Mouse (Mus musculus) midbrain, embryonic 16.5 days (tissue): ENCODE measurements at regions not wholly inside any gene's neighbourhood (a gene's known extent, or its start where the extent isn't known, plus 50 kb on each side); places are given as distances from the start of the nearest gene placed in this dataset.

Experiments
- ATAC-seq: fragments of 200-750 bp; cut with Nextera tagmentation; 2 replicates; pipeline ENCODE4 v1.8.0; 2017; ENCODE audit warnings: moderate TSS enrichment
- H3K27ac ChIP-seq: fragments of 300-500 bp; sonication (generic); 2 replicates; pipeline ENCODE4 v1.5.1; 2014; ENCODE audit warnings: mild to moderate bottlenecking, low read length, mixed read lengths
- H3K27me3 ChIP-seq: fragments of 300-500 bp; sonication (generic); 2 replicates; pipeline ENCODE4 v1.6.1; 2014; ENCODE audit warnings: low read depth, low read length, mixed read lengths; ENCODE audit not compliant: control insufficient read depth, insufficient read depth
- H3K36me3 ChIP-seq: fragments of 300-500 bp; sonication (generic); 2 replicates; pipeline ENCODE4 v1.6.1; 2014; ENCODE audit warnings: mild to moderate bottlenecking, low read length, moderate library complexity, mixed read lengths; ENCODE audit not compliant: control insufficient read depth, insufficient read depth
- H3K4me1 ChIP-seq: fragments of 300-500 bp; sonication (generic); 2 replicates; pipeline ENCODE4 v1.6.1; 2014; ENCODE audit warnings: mild to moderate bottlenecking, low read length, mixed read lengths; ENCODE audit not compliant: control insufficient read depth, insufficient read depth
- H3K4me2 ChIP-seq: fragments of 300-500 bp; sonication (generic); 2 replicates; pipeline ENCODE4 v1.6.1; 2014; ENCODE audit warnings: mild to moderate bottlenecking, low read length, mixed read lengths
- H3K4me3 ChIP-seq: fragments of 300-500 bp; sonication (generic); 2 replicates; pipeline ENCODE4 v1.5.1; 2014; ENCODE audit warnings: low read depth, mild to moderate bottlenecking, low read length, moderate library complexity, mixed read lengths
- H3K9ac ChIP-seq: fragments of 300-500 bp; sonication (generic); 2 replicates; pipeline ENCODE4 v1.6.1; 2014; ENCODE audit warnings: low read depth, low read length, mixed read lengths
- H3K9me3 ChIP-seq: fragments of 300-500 bp; sonication (generic); replicated peaks from 2 replicates; pipeline ENCODE4 v1.6.1; 2014; ENCODE audit warnings: mild to moderate bottlenecking, low read length, mixed read lengths; ENCODE audit not compliant: control insufficient read depth, poor library complexity, severe bottlenecking
- WGBS: fragments of 180-500 bp; shearing (Covaris S2); extraction: QIAGEN DNeasy Blood & Tissue Kit; methylation state at CpG from one replicate; pipeline ENCODE4 v1.1.7; 2014; 5-methylcytosine and 5-hydroxymethylcytosine counted together

GRCm38 (mm10) chr3:119915984-119916865 is 132.0 kb upstream of the Ptbp2 start:
- no peaks in the 10 kb centered on the region for H3K36me3 ChIP-seq
- no peak overlapping the region for H3K4me3 ChIP-seq
- H3K9me3 ChIP-seq: no peaks in the 10 kb centered on the region
- H3K9ac ChIP-seq: no peak overlapping the region
- H3K4me1 ChIP-seq: no peaks in the 10 kb centered on the region
- no peaks in the 10 kb centered on the region for H3K27me3 ChIP-seq
- WGBS: 87% methylated on average over 4 of the region's 4 CpGs
- no peak overlapping the region for H3K27ac ChIP-seq
- ATAC-seq: no peak
- H3K4me2 ChIP-seq: no peak overlapping the region

GRCm38 (mm10) chr3:119911532-119911931 is 127.3 kb upstream of the Ptbp2 start:
- Histone ChIP-seq H3K4me3 (no peak overlapping the region), H3K36me3 (no peaks in the 10 kb centered on the region), H3K9ac (no peak overlapping the region), H3K4me2 (no peak overlapping the region), H3K27ac (no peak overlapping the region), H3K9me3 (no peaks in the 10 kb centered on the region), H3K27me3 (no peaks in the 10 kb centered on the region), H3K4me1 (no peaks in the 10 kb centered on the region)
- ATAC-seq: no peak
- WGBS: 35% methylated on average over 7 of the region's 8 CpGs

GRCm38 (mm10) chr3:119904244-119904643 is 120.0 kb upstream of the Ptbp2 start:
- Histone ChIP-seq H3K9me3 (no peaks in the 10 kb centered on the region), H3K27ac (no peak overlapping the region), H3K9ac (no peak overlapping the region), H3K36me3 (no peaks in the 10 kb centered on the region), H3K27me3 (no peaks in the 10 kb centered on the region), H3K4me3 (no peak overlapping the region), H3K4me1 (no peaks in the 10 kb centered on the region), H3K4me2 (no peak overlapping the region)
- WGBS: 70% methylated on average over 3 of the region's 3 CpGs
- no peak for ATAC-seq

GRCm38 (mm10) chr3:119895141-119895540 is 110.9 kb upstream of the Ptbp2 start:
- Histone ChIP-seq H3K4me3 (no peak overlapping the region), H3K36me3 (no peaks in the 10 kb centered on the region), H3K4me2 (no peak overlapping the region), H3K27ac (no peak overlapping the region), H3K9me3 (no peaks in the 10 kb centered on the region), H3K27me3 (no peaks in the 10 kb centered on the region), H3K9ac (no peak overlapping the region), H3K4me1 (peaks cover 14% of the 10 kb centered on the region)
- no peak for ATAC-seq
- 85% methylated on average over 3 of the region's 3 CpGs for WGBS

GRCm38 (mm10) chr3:119894035-119894434 is 109.8 kb upstream of the Ptbp2 start:
- no peaks in the 10 kb centered on the region for H3K27me3 ChIP-seq
- H3K4me3 ChIP-seq: no peak overlapping the region
- WGBS: 34% methylated on average over 10 of the region's 10 CpGs
- peak overlapping the region; percentile 52 for H3K4me2 ChIP-seq
- peak; percentile 52; the same call in 1 of the 2 replicates for ATAC-seq
- H3K9ac ChIP-seq: no peak overlapping the region; the same call in 1 of the 2 replicates
- H3K27ac ChIP-seq: peak overlapping the region; percentile 70
- no peaks in the 10 kb centered on the region for H3K36me3 ChIP-seq
- H3K4me1 ChIP-seq: peaks cover 14% of the 10 kb centered on the region
- no peaks in the 10 kb centered on the region for H3K9me3 ChIP-seq

- WGBS: 5% methylated on average over 20 of the region's 20 CpGs
- Histone ChIP-seq H3K4me2 (peak overlapping the region; percentile 52), H3K4me1 (peaks cover 14% of the 10 kb centered on the region), H3K9ac (peak overlapping the region; percentile 39), H3K9me3 (no peaks in the 10 kb centered on the region), H3K36me3 (no peaks in the 10 kb centered on the region), H3K27ac (peak overlapping the region; percentile 70), H3K27me3 (no peaks in the 10 kb centered on the region), H3K4me3 (peak overlapping the region; percentile 18)
- peak; percentile 76 for ATAC-seq
These were observed 109.1 kb upstream of the Ptbp2 start for GRCm38 (mm10) chr3:119893165-119893910.

- Histone ChIP-seq H3K27ac (peak overlapping the region; percentile 70), H3K9me3 (no peaks in the 10 kb centered on the region), H3K36me3 (no peaks in the 10 kb centered on the region), H3K27me3 (no peaks in the 10 kb centered on the region), H3K9ac (no peak overlapping the region), H3K4me1 (peaks cover 14% of the 10 kb centered on the region), H3K4me2 (peak overlapping the region; percentile 10; the same call in 1 of the 2 replicates), H3K4me3 (no peak overlapping the region)
- WGBS: 45% methylated on average over 9 of the region's 9 CpGs
- ATAC-seq: peak; percentile 59
These were observed 108.4 kb upstream of the Ptbp2 start for GRCm38 (mm10) chr3:119892533-119893164.

- H3K4me1 ChIP-seq: peaks cover 14% of the 10 kb centered on the region
- no peak overlapping the region for H3K4me3 ChIP-seq
- no peak overlapping the region for H3K27ac ChIP-seq
- no peaks in the 10 kb centered on the region for H3K36me3 ChIP-seq
- no peaks in the 10 kb centered on the region for H3K27me3 ChIP-seq
- no peak overlapping the region for H3K9ac ChIP-seq
- ATAC-seq: no peak
- no peak overlapping the region for H3K4me2 ChIP-seq
- 64% methylated on average over 4 of the region's 4 CpGs for WGBS
- no peaks in the 10 kb centered on the region for H3K9me3 ChIP-seq
These were observed 106.6 kb upstream of the Ptbp2 start for GRCm38 (mm10) chr3:119890911-119891310.
